Mouse (Mus musculus): ENCODE results near the gene Ntan1. TPM values are rescaled to one million over a fixed set of nuclear protein-coding genes. Genes with fewer than 3 reads are reported as not detected.
"Not testable (repeated sequence)": the region's sequence is repeated elsewhere in the genome, so short reads cannot be mapped to it uniquely, and the experiment has no call there.

The Ntan1 gene
- 10 to 100 TPM; 91.3 to 94.8 TPM for total RNA-seq (2021)
- long read RNA-seq, transcript Ntan1-205 (9 exons, 1,014 nt): major isoform, 30 of 134 reads
- long read RNA-seq, transcript Ntan1-202 (9 exons, 984 nt): minor isoform, 6 of 134 reads
- long read RNA-seq, transcript Ntan1-201 (10 exons, 1,175 nt): minor isoform, 10 of 134 reads
- long read RNA-seq, partial matches to known transcripts: 4 of 134 reads
- long read RNA-seq, other reads (novel, unspliced or antisense): 83 of 134 reads

GRCm38 (mm10) chr16:13818560-13819393 is at the start of gene Ntan1:
TSS of gene Ntan1 (plus strand) at chr16:13818845.
- peak; percentile 92 to 95 for DNase-seq (ENCODE audit: low spot score in 2 of 2)

GRCm38 (mm10) chr16:13771603-13772002 is 47.0 kb upstream of the Ntan1 start:
- DNase-seq (ENCODE audit: low spot score in 2 of 2): not testable (repeated sequence)

- not testable (repeated sequence) for DNase-seq (ENCODE audit: low spot score in 2 of 2)
Observed at GRCm38 (mm10) chr16:13772051-13772450, 46.6 kb upstream of the Ntan1 start.

GRCm38 (mm10) chr16:13774011-13774410 is 44.6 kb upstream of the Ntan1 start:
- not testable (repeated sequence) for DNase-seq (ENCODE audit: low spot score in 2 of 2)

- DNase-seq (ENCODE audit: low spot score in 2 of 2): not testable (repeated sequence)
Observed at GRCm38 (mm10) chr16:13774651-13775050, 44.0 kb upstream of the Ntan1 start.

- peak; percentile 86 to 90 for DNase-seq (ENCODE audit: low spot score in 2 of 2)
Observed at GRCm38 (mm10) chr16:13780353-13781036, 38.1 kb upstream of the Ntan1 start, which contains the start of gene Rrn3. TSS of gene Rrn3 (plus strand) at chr16:13780708.

GRCm38 (mm10) chr16:13781216-13781615 is 37.4 kb upstream of the Ntan1 start:
- DNase-seq (ENCODE audit: low spot score in 2 of 2): no peak

GRCm38 (mm10) chr16:13785932-13786331 is 32.7 kb upstream of the Ntan1 start:
- no peak for DNase-seq (ENCODE audit: low spot score in 2 of 2)

GRCm38 (mm10) chr16:13793441-13793840 is 25.2 kb upstream of the Ntan1 start:
- not testable (repeated sequence) for DNase-seq (ENCODE audit: low spot score in 2 of 2)

GRCm38 (mm10) chr16:13796746-13797175 is 21.9 kb upstream of the Ntan1 start:
- no peak for DNase-seq (ENCODE audit: low spot score in 2 of 2)

- no peak for DNase-seq (ENCODE audit: low spot score in 2 of 2)
Observed at GRCm38 (mm10) chr16:13801231-13801630, 17.4 kb upstream of the Ntan1 start.

GRCm38 (mm10) chr16:13804666-13805065 is 14.0 kb upstream of the Ntan1 start:
- DNase-seq (ENCODE audit: low spot score in 2 of 2): no peak

GRCm38 (mm10) chr16:13807616-13808015 is 11.0 kb upstream of the Ntan1 start:
- no peak for DNase-seq (ENCODE audit: low spot score in 2 of 2)

GRCm38 (mm10) chr16:13808410-13808809 is 10.2 kb upstream of the Ntan1 start:
- DNase-seq (ENCODE audit: low spot score in 2 of 2): no peak

- no peak for DNase-seq (ENCODE audit: low spot score in 2 of 2)
Observed at GRCm38 (mm10) chr16:13812152-13812551, 6.5 kb upstream of the Ntan1 start.

- DNase-seq (ENCODE audit: low spot score in 2 of 2): no peak
Observed at GRCm38 (mm10) chr16:13813200-13813599, 5.4 kb upstream of the Ntan1 start.

GRCm38 (mm10) chr16:13819394-13819743 is 724 bp downstream of the Ntan1 start:
- no peak for DNase-seq (ENCODE audit: low spot score in 2 of 2)

- DNase-seq (ENCODE audit: low spot score in 2 of 2): no peak
Observed at GRCm38 (mm10) chr16:13819806-13820500, 1.3 kb downstream of the Ntan1 start.

GRCm38 (mm10) chr16:13820771-13821170 is 2.1 kb downstream of the Ntan1 start:
- no peak for DNase-seq (ENCODE audit: low spot score in 2 of 2)

- DNase-seq (ENCODE audit: low spot score in 2 of 2): no peak
Observed at GRCm38 (mm10) chr16:13825781-13826490, 7.3 kb downstream of the Ntan1 start.

- no peak for DNase-seq (ENCODE audit: low spot score in 2 of 2)
Observed at GRCm38 (mm10) chr16:13826511-13826910, 7.9 kb downstream of the Ntan1 start.

Measured in layer of hippocampus, postnatal 10 days (tissue).